Mouse (Mus musculus) liver, embryonic 14.5 days (tissue): ENCODE results near the gene Prkcb.

ENCODE experiments used
- CTCF ChIP-seq: IDR thresholded peaks from 2 replicates; pipeline ENCODE4 v1.5.1; 2016; ENCODE audit warnings: antibody characterized with exemption, low read depth, control low read depth
- EP300 ChIP-seq: IDR thresholded peaks from 2 replicates; pipeline ENCODE4 v1.6.1; 2016; ENCODE audit warnings: antibody characterized with exemption, low read depth

DNA sequence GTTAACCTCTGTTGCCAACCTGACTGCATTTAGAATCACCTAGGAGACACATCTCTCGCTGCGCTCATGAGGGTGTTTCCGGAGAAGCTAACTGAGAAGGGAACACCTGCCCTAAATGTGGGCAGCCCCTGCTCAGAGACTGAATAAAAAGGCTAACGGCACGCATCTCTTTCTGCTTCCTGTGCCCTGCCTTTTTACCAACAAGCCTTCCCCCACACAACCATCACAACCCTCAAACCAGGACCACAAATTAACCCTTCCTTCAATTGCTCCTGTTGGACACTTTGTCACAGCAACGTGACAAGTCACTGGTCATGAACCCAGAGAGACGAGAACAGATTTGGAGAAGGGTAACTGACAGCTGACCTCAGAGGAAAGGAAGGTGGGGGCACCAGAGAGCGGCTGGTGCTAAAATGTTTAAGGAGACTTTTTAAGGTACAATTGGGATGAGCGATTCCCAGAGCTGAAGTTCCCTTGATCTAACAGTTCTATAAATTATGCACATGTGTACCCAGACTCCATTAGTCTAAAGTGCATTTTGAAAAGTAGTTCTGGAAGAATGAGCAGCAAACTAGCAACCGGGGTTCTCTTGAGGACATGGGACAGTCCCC is 41.2 kb upstream of the Prkcb start:
- no peak for TF ChIP-seq EP300
- no peak for TF ChIP-seq CTCF
